Mouse (Mus musculus): Measurements from ENCODE around the gene Wee2. TPM values are rescaled to one million over a fixed set of nuclear protein-coding genes. Genes with fewer than 3 reads are reported as not detected.

Wee2 gene
- total RNA-seq, 2 experiments from 2014 or later = not detected

Other genes starting within 250 kb of the Wee2 start
- gene Agk, start 113.9 kb upstream of the Wee2 start, total RNA-seq (2015; ENCODE audit: low replicate concordance) = 0.72 TPM in 1 of 2 replicates, not detected in the other
- 3.0 TPM in 1 of 2 replicates, not detected in the other for gene Agk, start 113.9 kb upstream of the Wee2 start, total RNA-seq (2017; ENCODE audit: low replicate concordance)
- gene E330009J07Rik, start 3.0 kb upstream of the Wee2 start, total RNA-seq (2015; ENCODE audit: low replicate concordance) = 2.9 TPM in 1 of 2 replicates, not detected in the other
- gene E330009J07Rik, start 3.0 kb upstream of the Wee2 start, total RNA-seq (2017; ENCODE audit: low replicate concordance) = 1.3 and 3.9 TPM in 2 replicates
- gene Ssbp1, start 32.3 kb downstream of the Wee2 start, total RNA-seq (2015; ENCODE audit: low replicate concordance) = 22.0 and 46.1 TPM in 2 replicates
- 11.0 and 11.8 TPM in 2 replicates for gene Ssbp1, start 32.3 kb downstream of the Wee2 start, total RNA-seq (2017; ENCODE audit: low replicate concordance)
- gene Tas2r137, start 52.1 kb downstream of the Wee2 start, total RNA-seq (2015; ENCODE audit: low replicate concordance) = not detected in 2 replicates
- gene Tas2r137, start 52.1 kb downstream of the Wee2 start, total RNA-seq (2017; ENCODE audit: low replicate concordance) = not detected in 2 replicates
- not detected in 2 replicates for gene Tas2r108, start 54.4 kb downstream of the Wee2 start, total RNA-seq (2015; ENCODE audit: low replicate concordance)
- gene Tas2r108, start 54.4 kb downstream of the Wee2 start, total RNA-seq (2017; ENCODE audit: low replicate concordance) = not detected in 2 replicates
- gene Prss37, start 80.4 kb downstream of the Wee2 start, total RNA-seq (2015; ENCODE audit: low replicate concordance) = not detected in 2 replicates
- gene Prss37, start 80.4 kb downstream of the Wee2 start, total RNA-seq (2017; ENCODE audit: low replicate concordance) = not detected in 2 replicates
- not detected in 2 replicates for gene Olfr461, start 116.0 kb downstream of the Wee2 start, total RNA-seq (2015; ENCODE audit: low replicate concordance)
- not detected in 2 replicates for gene Olfr461, start 116.0 kb downstream of the Wee2 start, total RNA-seq (2017; ENCODE audit: low replicate concordance)
- not detected in 2 replicates for gene Olfr460, start 130.4 kb downstream of the Wee2 start, total RNA-seq (2015; ENCODE audit: low replicate concordance)
- gene Olfr460, start 130.4 kb downstream of the Wee2 start, total RNA-seq (2017; ENCODE audit: low replicate concordance) = not detected in 2 replicates
- 36.5 and 41.8 TPM in 2 replicates for gene Clec5a, start 146.7 kb downstream of the Wee2 start, total RNA-seq (2015; ENCODE audit: low replicate concordance)
- gene Clec5a, start 146.7 kb downstream of the Wee2 start, total RNA-seq (2017; ENCODE audit: low replicate concordance) = 11.0 and 14.8 TPM in 2 replicates
- not detected in 2 replicates for gene Tas2r138, start 174.2 kb downstream of the Wee2 start, total RNA-seq (2015; ENCODE audit: low replicate concordance)
- not detected in 2 replicates for gene Tas2r138, start 174.2 kb downstream of the Wee2 start, total RNA-seq (2017; ENCODE audit: low replicate concordance)
- 6.1 and 6.3 TPM in 2 replicates for gene Mgam, start 189.7 kb downstream of the Wee2 start, total RNA-seq (2015; ENCODE audit: low replicate concordance)
- gene Mgam, start 189.7 kb downstream of the Wee2 start, total RNA-seq (2017; ENCODE audit: low replicate concordance) = 2.7 and 3.1 TPM in 2 replicates

All from erythroid progenitor cell, adult 5-6 weeks (primary cell).